Mouse (Mus musculus) left cerebral cortex, adult 11 months (tissue): ENCODE results near the gene Lig3.

ENCODE experiments used
- DNase-seq: peaks from one replicate; pipeline ENCODE4 v3.0.0; 2022; ENCODE audit warnings: low spot score

Gene Lig3

DNA sequence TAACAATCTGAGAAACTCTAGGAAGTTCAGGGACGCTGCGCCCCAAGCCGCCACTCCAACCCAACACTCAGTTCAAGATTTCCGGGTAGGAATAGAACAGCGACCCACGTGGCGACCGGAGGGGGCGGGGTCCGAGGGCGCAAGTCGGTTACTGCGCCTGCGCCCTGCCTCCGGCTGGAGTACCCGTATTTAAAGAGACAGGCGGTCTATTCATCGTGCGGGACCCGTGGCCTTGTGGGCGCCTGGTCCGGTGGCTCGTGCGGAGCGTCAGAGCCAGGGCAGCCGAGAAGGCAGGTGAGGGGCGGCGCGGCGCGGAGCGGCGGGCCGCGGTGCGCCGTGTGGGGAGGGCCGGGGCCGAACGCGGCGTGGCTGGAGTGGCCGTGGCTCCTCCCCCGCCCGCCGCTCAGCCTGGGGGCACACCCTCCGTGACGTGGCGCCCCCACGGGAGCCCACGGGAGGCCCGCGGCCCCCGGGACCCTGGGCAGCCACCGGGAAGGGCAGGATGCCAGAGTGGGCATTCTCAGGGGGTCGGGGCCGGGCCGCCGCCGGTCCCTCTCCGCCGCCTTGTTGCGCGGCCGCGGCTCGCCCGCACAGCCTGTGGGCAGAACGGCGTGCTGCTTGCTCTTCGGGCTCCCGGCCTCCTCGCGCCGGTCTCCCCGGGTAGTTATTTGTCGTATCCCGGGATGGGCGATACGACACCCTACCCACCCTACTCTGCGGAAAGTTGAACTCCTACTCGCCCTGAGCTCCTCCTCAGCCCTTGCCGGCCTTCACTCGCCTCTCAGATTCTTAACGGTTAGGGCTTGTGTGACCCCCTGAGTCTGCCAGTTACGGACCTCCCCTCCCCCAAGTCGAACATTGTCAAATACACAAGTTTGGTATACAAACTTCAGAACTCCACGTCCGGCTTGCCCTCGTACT is at the start of gene Lig3:
Lig3 (plus strand) TSS at position 126 of the 921 bp plus-strand sequence.
- peak; percentile 89 for DNase-seq

DNA sequence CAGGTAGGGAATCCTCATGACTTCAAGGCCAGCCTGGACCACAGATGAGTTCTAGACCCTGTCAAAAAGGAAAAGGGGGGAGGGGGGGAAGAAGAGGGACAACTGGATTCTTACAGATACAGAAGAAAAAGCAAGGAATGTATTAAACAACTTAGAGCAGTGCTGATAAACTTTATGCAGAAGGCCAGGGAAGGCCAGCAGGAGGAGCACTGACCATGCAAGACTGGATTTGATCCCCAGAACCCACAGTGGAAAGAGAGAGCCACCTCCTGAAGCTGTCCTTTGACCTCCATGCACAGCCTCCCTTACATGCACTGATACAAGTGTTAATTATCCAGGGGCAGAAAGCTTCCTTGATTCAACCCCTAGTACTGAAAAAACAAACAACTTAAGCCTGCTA is 46.7 kb upstream of the Lig3 start:
- no peak for DNase-seq

DNA sequence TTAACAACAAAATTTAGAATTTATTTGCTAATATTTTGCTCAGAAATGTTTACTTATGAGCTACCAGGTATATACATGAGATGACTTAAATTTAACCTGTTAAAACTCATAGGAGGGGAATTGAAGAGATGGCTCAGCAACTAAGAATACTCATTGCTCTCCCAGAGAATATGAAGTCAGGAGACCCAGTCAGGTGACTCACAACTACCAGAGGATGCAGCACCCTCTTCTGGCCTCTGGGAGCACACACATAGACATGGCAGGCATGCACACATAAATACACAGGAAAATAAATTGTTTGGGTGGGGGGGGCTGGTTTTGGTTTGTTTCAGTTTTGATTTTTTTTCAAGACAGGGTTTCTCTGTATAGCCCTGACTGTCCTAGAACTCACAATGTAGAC is 41.9 kb upstream of the Lig3 start:
- DNase-seq, result no peak

DNA sequence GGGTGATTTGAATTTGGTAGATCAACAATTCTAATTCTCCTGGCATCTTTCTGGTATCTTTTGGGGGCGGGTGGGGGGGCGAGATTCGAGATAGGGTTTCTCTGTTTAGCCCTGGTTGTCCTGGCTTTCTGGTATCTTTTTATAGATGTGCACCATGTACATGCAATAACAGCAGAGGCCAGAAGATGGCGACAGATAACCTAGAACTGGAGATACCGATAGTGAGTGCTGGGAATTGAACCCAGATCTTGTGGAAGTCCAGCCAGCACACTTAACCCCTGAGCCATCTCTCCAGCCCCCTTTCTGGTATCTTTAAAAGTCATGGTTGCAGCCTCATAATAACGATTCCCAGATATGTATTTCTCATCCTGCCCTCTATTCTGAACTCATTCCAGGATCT is 34.8 kb upstream of the Lig3 start:
- DNase-seq, result no peak

DNA sequence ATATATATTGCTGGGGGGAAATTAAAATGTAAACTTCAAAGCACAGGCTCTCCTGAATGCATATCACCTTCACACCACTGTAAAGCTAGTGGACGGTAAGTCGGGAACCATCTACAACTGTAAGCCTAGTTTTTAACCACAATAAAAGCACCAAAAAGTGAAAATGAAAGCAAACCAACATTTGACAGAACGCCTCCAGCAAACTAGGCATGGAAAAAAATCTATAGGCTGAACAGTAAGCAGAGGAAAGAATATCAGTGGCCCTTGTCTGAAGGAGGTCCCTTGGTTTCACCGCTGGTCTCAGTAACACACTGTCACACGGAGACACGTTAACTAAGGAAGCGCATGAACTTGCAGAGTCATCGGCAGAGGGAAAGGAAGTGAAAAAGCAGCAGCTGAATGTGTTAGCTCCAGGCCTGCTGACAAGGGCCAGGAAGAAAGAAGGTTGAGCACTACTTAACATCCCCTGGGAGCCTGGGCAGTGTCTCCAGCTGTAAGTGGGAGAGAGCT is 34.0 kb upstream of the Lig3 start:
- DNase-seq, result no peak

DNA sequence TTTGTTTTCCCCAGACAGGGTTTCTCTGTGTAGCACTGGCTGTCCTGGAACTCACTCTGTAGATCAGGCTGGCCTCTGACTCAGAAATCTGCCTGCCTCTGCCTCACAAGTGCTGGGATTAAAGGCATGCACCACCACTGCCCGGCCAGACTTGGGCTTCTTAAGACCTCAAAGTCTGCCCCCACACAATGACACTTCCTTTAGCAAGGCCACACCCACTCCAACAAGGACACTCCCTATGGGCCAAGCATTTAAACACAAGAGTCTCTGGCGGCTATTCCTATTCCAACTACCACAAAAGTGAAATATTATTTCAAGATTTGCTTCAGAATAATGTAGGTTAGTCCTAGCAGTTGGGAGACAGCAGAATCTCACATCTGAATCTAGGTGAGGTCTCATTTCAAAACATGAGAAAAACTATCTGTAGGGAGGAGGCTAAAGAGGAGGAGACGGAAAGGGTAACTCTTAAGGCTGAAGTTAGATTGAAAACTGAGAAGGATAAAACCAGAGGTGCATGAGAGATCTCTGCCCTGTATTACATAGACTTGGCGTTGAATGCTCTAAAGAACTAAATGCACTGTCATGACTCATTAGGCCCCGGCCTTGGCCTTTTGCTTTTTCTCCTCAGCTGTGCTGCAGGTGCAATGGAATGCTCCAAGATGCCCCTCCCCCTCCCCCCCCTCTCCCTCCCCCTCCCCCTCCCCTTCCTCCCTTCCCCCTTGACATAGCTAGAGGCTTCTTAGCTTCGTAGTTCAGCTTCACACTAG is 28.4 kb upstream of the Lig3 start:
- DNase-seq, result no peak

DNA sequence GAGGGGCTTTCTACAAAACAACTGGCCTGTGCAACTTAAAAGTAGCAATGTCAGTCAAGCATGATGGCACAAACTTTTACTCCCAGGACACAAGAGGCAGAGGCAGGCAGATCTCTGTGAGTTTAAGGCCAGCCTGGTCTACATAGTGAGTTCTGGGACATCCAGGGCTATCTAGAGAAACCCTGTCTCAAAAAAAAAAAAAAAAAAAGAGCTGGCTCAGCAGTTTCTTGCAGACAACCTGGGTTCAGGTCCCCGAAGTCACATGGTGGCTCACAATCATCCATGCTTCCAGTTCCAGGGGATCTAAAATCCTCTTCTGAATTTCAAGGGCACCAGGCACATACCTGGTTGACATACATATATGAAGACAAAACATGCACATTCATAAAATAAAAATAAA is 25.0 kb upstream of the Lig3 start:
- no peak for DNase-seq

DNA sequence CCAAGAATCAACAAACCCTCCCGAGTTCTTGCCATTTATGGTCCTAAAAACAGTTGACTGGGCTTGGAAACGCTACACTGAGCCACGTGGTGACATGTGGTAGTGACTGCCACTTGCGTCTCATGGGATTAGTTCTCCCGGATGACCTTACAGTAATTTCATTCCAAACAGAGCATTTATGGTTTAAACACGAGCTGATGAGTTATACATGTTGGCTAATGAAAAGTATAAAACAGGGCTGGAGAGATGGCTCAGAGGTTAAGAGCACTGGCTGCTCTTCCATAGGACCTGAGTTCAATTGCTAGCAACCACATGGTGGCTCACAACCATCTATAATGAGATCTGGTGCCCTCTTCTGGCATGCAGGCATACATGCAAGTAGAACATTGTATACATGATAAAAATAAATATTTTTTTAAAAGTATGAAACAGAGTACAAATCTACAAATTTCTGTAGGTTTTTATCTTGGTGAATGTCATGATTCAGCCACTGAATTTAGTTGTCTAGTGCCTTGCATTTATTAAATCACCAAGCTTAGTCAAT is 18.6 kb upstream of the Lig3 start:
- no peak for DNase-seq

DNA sequence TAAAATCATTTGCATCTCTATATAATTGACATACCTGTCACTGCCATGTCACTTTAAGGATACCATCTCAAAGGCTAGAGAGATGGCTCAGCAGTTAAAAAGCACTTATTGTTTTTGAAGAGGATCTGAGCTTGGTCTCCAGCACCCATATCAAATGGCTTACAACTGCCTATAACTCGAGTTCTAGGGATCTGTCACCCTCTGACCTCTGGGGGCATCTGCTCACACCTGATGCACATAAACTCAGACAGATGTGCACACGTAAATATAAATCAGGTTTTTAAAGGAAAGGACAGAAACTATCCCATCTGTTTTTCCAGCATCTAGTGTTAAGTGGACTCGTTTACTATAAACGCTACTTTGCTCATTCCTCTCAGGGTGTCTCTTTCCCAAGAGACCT is 17.6 kb upstream of the Lig3 start:
- DNase-seq, result no peak

DNA sequence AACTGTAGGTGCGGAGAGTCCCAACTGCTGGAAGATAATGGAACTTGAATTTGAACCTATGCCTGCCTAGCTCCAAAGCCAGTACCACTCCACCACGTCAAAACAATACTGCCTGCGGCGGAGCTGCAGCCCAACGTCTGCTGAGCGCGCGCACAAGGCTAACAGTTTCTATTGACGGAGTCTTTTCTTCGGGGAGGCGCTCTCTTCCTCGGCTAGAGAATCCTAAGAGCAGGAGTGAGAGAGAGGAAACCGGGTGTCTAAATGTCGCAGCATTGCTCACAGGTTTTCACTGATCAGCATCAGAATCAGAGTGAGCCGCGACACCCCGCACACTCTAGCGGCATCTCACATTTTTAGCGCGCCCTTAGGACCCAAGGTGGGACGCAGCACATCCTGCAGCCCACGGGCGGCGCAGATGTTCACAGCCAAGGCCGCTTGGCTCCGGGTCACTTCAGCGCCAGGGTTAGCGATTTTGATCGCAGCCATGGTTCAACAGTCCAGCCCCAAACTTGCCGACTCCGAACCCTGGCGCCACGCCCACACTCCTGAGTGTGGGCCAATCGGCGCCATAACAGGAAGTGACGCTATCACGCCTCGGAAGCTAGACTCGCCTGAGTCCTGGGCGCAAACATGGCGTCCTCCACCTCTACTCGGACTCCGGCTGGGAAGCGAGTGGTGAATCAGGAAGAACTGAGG is 17.0 kb upstream of the Lig3 start, which contains the start of the genes Cct6b and Zfp830:
Cct6b (minus strand) TSS at position 580 of the 696 bp plus-strand sequence.
Zfp830 (plus strand) TSS at position 604 of the 696 bp plus-strand sequence.
- peak; percentile 87 for DNase-seq

DNA sequence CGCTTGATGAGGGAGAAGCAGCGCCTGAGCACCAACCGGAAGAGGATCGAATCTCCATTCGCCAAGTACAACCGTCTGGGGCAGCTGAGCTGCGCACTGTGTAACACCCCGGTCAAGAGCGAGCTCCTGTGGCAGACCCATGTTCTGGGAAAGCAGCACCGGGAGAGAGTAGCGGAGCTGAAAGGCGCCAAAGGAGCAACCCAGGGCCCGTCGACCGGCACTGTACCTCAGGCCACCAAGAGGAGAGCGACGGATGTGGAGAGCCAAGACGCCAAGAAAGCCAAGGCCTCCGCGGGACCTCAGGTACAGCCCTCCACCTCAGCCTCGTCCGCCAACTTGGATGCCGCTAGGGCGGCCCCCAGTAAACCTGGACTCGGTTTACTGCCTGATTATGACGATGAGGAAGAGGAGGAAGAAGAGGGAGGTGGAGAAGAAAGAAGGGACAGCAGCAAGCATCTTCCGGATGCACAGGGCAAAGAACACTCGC is 16.4 kb upstream of the Lig3 start:
- DNase-seq, result no peak

DNA sequence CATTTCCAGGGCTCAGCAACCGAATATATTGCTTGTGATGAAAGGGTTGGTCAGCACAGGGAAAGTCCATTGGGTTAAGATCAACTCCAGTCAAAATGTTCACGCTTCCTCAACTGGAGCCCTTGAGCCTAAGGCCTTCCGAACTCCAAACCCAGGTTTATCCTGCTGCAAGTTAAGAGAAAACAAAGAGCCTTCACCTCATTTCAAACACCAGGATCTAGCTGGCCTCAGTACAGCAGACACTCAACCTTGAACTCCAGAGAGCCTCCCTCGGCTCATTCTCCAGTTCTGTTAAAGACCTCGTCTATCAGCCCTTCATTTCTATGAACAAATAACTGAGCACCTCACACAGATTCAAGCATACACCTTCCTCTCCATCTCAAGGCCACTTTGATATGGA is 774 bp upstream of the Lig3 start:
- no peak for DNase-seq

DNA sequence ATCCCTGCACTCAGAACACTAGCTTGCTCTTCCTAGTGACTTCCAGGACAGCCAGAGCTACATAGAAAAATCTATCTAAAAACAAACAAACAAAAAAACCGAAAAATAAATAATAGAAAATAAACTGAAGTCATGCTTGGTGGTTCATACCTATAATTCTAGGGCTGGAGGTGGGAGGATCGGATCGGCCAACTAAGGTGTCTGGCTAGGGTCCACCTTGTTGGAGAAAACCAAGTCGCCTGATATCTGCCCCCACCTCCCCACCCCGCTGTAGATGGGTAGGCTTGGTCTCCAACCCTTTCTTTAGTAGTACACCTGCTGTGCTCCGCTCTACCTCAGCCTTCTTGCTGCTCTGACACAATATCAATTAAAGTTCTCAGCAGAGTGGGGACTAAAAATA is 1.3 kb downstream of the Lig3 start:
- no peak for DNase-seq

DNA sequence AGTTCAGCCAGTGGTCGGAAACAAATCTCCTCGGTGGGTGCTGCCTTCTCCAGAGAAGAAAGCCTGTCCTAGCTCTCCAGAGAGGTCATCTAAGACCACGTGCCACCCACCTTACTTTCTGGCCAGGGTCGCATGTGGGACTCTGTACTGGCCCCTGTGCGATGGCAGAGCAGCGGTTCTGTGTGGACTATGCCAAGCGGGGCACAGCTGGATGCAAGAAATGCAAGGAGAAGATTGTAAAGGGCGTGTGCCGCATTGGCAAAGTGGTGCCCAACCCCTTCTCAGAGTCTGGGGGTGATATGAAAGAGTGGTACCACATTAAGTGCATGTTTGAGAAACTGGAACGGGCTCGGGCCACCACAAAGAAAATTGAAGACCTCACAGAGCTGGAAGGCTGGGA is 2.5 kb downstream of the Lig3 start:
- no peak for DNase-seq

DNA sequence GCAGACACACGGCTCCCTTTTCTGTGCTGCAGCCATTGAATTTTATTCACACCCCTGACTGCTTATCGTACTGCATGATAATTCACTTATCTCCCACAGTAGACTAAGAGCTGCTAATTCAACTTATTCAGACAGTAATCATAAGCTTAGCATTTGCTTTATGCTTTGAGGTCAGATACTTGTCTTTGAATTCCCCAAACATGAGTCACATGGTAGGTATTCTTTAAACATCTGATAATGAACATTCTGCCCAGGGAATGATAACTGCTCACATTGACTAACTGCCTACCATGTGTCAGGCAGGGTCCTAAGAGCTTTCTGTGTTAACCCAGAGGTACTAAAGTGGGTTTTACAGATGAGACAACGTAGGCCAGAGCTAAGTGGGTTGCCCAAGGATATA is 25.7 kb downstream of the Lig3 start:
- no peak for DNase-seq

DNA sequence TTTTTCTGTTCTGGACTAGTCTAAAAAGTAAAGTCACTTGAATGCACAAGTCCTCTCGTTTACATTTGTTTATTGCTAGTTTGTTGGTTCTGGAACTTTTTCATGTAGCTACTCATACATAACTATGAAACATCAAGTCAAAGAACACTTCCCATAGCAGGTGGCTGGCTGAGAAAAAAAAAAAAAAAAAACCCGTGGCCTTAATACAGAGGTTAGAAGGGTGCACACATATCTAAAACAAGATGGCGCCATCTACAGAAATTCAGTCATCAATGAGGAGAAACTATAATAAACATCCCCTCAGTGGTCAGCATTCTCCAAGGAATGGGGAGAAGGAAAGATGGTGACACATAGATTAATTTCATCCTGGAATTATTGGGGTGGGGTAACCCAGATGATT is 26.5 kb downstream of the Lig3 start:
- DNase-seq, result no peak

DNA sequence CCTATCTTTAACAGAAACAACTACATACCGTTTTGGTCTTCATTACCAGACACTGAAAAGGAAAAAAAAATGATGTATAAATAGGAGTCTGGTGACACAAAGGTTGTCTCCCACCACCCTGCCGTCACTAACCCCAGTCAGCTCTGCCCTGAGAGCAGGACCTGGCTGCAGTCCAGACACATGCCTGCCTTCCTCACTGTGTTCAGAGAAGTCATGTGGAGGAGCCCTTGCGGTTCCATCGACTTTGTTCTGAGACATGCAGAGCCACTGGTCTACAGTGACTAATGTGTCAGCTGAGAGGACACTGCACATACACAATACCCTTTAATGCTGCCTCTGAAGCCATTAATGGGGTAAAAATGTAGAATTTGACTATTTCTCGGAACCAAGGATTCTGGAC is 27.6 kb downstream of the Lig3 start:
- no peak for DNase-seq

DNA sequence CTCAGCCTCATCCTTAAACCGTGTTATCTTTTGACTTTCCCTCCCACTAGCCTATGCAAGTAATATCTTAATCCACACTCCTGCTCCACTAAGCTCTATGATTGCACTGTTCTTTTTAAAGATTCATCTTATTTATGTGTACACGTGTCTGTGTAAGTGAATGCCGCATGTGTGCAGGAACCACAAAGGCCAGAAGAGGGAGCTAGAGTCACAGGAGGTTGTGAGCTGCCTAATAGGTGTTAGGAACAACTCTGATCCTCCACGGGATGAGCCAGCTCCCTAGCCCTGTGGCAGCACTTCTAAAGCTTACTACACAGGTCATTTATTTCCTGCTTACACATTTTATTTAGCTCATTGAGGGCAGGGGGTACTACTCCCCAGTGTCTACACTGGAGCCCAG is 38.4 kb downstream of the Lig3 start:
- no peak for DNase-seq

DNA sequence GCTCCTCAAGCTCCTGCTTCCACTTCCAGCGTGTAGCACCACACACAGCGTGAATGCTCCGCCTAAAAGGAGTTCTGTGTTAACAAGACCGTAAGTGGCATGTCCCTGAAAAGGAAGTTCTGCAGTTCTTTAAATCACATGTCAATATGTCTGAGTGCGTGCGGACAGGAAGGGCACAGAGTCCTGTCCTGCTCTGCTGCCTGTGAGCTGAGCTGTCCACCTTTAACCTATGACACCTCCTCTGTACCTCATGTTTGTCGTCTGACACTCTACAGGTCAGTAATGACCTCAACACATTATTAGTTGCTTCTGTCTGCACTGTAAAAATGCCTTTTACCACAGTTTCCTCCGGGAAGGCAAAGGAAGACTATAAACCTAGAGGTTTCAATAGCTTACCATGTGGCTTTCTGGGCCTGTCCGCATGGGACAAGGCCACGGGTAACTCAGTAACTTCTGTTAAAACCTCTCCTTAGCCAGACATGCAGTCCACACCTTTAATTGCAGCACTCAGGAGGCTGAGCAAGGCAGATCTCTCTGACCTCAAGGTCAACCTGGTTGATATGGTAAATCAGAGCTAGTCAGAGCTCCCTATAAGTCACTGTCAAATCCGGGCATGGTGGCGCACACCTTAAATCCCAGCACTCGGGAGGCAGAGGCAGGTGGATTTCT is 40.0 kb downstream of the Lig3 start:
- no peak for DNase-seq

DNA sequence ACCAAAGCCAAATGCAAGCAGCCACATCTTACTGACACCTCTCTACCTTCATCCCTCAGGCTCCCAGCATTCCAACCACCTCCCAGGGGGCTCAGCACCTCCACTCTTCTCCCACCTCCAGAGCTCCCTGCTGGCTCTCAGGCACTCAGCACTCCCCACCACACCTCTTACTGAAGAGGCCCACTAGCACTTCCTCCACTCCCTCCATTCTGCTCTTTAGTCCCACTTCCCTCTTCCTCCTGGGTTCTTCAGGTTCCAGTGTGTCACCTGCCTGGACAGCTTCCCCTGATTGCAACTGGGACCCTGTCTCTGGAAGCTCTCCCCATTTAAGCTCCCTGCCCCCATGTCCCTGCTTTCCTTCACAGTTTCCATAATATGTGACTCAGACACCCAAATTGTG is 45.9 kb downstream of the Lig3 start:
- DNase-seq, result no peak
